32 mouse cellular contexts compared by ENCODE assay signal in the genomic region with DNA sequence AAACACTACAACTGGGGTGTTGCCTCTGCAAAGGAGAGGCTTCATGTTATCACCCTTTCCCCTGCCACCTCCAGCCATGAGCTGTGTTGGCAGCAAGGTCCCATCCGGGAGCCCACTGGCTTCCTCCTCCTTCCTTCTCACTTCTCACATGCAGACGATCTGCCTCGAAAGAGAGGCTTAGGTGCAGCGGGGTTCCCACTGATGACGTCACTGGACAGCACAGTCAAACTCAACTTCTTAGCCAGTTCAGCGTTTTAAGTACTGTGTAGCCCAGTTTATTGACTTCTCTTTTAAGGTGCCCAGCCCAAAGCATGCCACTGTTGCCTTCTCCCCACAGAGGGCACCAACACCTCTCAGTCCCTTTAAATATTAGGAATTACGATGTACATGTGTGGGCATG. TPM values are rescaled to one million over a fixed set of nuclear protein-coding genes. Genes with fewer than 3 reads are reported as not detected.
"Had no signal": no experiment of that assay in that cellular context is flagged by ENCODE, and none has a peak within 500 bp of the region (broad histone marks: within the 10 kb centered on the region; RNA-seq: fewer than 3 reads in every experiment).

No protein-coding gene starts in this region.

- DNase-seq: gastrocnemius, postnatal 10 days; gastrocnemius, postnatal 25 days; heart, adult 2 months; heart, postnatal 10 days; heart, postnatal 4 days; kidney, adult 18-20 months; kidney, adult 8-10 months; kidney, postnatal 10 days; kidney, postnatal 25 days; kidney, postnatal 4 days; liver; liver, embryonic 13.5 days had no signal

- H3K36me3 ChIP-seq: heart, embryonic 12.5 days; hindbrain, embryonic 12.5 days; intestine, embryonic 15.5 days; limb, embryonic 10.5 days; liver, embryonic 13.5 days; liver, embryonic 15.5 days had no signal

- H3K27ac ChIP-seq: heart, adult 2 months; hindbrain, embryonic 10.5 days; hindbrain, embryonic 12.5 days; hindbrain, embryonic 14.5 days; intestine, embryonic 15.5 days; layer of hippocampus, adult 2 months; left cerebral cortex, adult 2 months; limb, embryonic 10.5 days; limb, embryonic 12.5 days; liver, embryonic 13.5 days; liver, embryonic 15.5 days had no signal

- H3K4me3 ChIP-seq: heart, adult 2 months; heart, embryonic 12.5 days; hindbrain, embryonic 10.5 days; hindbrain, embryonic 12.5 days; intestine, embryonic 15.5 days; layer of hippocampus, adult 2 months; left cerebral cortex, adult 2 months; limb, embryonic 10.5 days; limb, embryonic 12.5 days; liver, embryonic 13.5 days; liver, embryonic 15.5 days had no signal

- H3K4me2 ChIP-seq: heart, embryonic 12.5 days; hindbrain, embryonic 12.5 days; hindbrain, embryonic 14.5 days; intestine, embryonic 15.5 days; limb, embryonic 12.5 days; liver, embryonic 11.5 days; liver, embryonic 13.5 days; liver, embryonic 15.5 days had no signal

- H3K27me3 ChIP-seq: intestine, embryonic 15.5 days; limb, embryonic 12.5 days; liver, embryonic 13.5 days; liver, embryonic 15.5 days had no signal

- H3K9me3 ChIP-seq: heart, embryonic 12.5 days; hindbrain, embryonic 10.5 days; hindbrain, embryonic 12.5 days; intestine, embryonic 15.5 days; limb, embryonic 10.5 days; limb, embryonic 12.5 days; liver, embryonic 13.5 days; liver, embryonic 15.5 days had no signal

- H3K9ac ChIP-seq: heart, embryonic 12.5 days; hindbrain, embryonic 12.5 days; hindbrain, embryonic 14.5 days; intestine, embryonic 15.5 days; limb, embryonic 12.5 days; liver, embryonic 13.5 days; liver, embryonic 15.5 days had no signal

- ATAC-seq: hindbrain, embryonic 16.5 days; inflammation-experienced regulatory T-cells, adult 6 months; intestine, embryonic 15.5 days; intestine, postnatal 0 days had no signal

RNA-seq across cellular contexts. Expression of a gene that starts 34.5 kb away (rescaled TPM):
- total RNA-seq: gastrocnemius, adult 18-20 months; gastrocnemius, postnatal 10 days; gastrocnemius, postnatal 25 days; granulocyte monocyte progenitor cell, adult 5-6 weeks; heart, adult 2 months; heart, postnatal 10 days; heart, postnatal 25 days; heart, postnatal 4 days had no signal
- polyA plus RNA-seq: heart, adult 2 months; heart, embryonic 12.5 days; heart, embryonic 14.5 days; heart, embryonic 16.5 days; hindbrain, embryonic 10.5 days; hindbrain, embryonic 12.5 days; hindbrain, embryonic 16.5 days; inflammation-experienced regulatory T-cells, adult 6 months; kidney, embryonic 16.5 days had no signal
